Mouse (Mus musculus): Measurements from ENCODE around the gene Adamts13. TPM values are rescaled to one million over a fixed set of nuclear protein-coding genes. Genes with fewer than 3 reads are reported as not detected.
A peak's percentile ranks its signal among the peaks of the same experiment; 100 is the strongest.

Gene Adamts13
- polyA plus RNA-seq, 1 experiment from 2014 or later = not detected

DNA sequence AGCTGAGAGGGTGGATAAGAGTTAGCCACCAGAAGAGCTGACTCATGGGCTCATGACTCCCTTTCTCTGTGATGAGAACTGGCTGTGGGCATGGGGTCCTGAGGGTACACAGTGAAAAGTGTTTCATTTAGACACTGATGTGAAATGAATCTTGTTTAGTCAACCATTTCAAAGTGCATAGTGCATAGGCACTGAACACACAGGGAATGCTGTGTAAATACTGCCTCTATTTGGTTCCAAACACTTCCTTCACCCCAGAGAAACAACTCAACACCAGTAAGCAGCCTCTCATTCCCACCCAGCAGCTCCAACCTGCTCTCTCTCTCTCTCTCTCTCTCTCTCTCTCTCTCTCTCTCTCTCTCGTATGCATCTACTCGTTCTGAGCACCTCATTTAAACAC is 11.0 kb downstream of the Adamts13 start:
- no peak overlapping the region for H3K4me3 ChIP-seq
- no peak overlapping the region for H3K9ac ChIP-seq (replicated peaks)
- WGBS = 85% methylated on average over 2 of the region's 2 CpGs
- H3K9me3 ChIP-seq = no peaks in the 10 kb centered on the region
- H3K27me3 ChIP-seq = 0 out of 2 replicates have a peak, but pooled peaks cover 7% of the 10 kb centered on the region
- no peak for ATAC-seq (ENCODE audit: low FRiP score, low read depth)
- H3K4me2 ChIP-seq (replicated peaks) = no peak overlapping the region
- H3K27ac ChIP-seq (replicated peaks) = no peak overlapping the region
- H3K36me3 ChIP-seq = no peaks in the 10 kb centered on the region
- no peaks in the 10 kb centered on the region for H3K4me1 ChIP-seq

DNA sequence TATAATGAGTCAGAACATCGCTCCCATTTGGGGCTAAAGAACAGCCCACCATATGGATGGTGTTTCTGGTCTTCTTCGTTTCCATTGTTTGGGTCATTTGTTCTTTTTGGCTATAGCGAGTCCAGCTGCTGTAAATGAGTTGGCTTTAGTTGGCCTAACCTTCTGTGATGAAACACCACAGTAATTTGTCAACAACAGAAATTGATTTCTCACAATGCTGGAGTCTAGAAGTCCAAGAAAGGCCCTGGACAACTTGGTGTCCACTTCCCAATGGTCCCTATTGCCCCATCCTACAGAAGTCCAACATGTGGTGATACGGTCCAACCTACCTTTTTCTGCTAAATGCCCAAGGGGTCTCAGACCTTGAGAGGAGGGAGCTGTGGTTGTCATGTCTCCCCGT is 11.4 kb downstream of the Adamts13 start:
- no peaks in the 10 kb centered on the region for H3K4me1 ChIP-seq
- WGBS = 87% methylated on average over 5 of the region's 5 CpGs
- no peaks in the 10 kb centered on the region for H3K9me3 ChIP-seq
- no peaks in the 10 kb centered on the region for H3K36me3 ChIP-seq
- ATAC-seq (ENCODE audit: low FRiP score, low read depth) = no peak
- no peak overlapping the region for H3K4me2 ChIP-seq (replicated peaks)
- H3K27ac ChIP-seq (replicated peaks) = no peak overlapping the region
- no peak overlapping the region for H3K4me3 ChIP-seq
- H3K27me3 ChIP-seq = 0 out of 2 replicates have a peak, but pooled peaks cover 7% of the 10 kb centered on the region
- H3K9ac ChIP-seq (replicated peaks) = no peak overlapping the region

DNA sequence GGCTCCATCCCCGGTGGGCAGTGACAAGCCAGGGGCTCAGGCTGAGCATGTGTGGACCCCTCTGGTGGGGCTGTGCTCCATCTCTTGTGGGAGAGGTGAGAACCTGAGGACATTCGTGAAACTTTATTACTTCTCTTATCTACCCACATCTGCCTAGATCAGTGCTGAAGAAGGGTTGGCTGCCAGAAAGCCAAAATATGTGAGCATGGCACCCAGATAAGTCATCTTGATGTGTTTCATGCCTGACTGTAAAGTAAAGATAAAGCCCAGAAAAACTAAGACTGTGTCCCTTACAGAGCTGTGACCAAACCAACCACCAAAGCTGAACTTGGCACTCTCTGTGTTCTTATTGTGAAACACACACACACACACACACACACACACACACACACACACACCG is 20.7 kb downstream of the Adamts13 start:
- Histone ChIP-seq H3K27ac (replicated peaks) (no peak overlapping the region), H3K9ac (replicated peaks) (no peak overlapping the region), H3K4me2 (replicated peaks) (no peak overlapping the region), H3K4me3 (no peak overlapping the region), H3K4me1 (no peaks in the 10 kb centered on the region), H3K27me3 (no peaks in the 10 kb centered on the region), H3K36me3 (no peaks in the 10 kb centered on the region), H3K9me3 (no peaks in the 10 kb centered on the region)
- 86% methylated on average over 3 of the region's 3 CpGs for WGBS
- no peak for ATAC-seq (ENCODE audit: low FRiP score, low read depth)

DNA sequence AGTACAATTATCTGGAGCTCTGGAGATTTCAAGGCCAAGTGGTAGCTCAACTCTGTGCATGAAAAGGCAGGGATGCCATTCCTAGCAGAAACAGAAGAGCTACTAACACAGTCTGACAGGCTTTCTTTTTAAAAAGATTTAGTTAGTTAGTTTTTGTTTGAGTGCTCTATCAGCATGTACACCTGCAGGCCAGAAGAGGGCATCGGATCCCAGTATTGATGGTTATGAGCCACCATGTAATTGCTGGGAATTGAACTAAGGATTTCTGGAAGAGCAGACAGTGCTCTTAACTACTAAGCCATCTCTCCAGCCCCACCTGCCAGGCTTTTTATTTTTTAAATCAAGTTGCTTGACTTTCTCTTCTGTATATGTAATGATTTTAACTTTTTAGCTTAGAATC is 24.3 kb downstream of the Adamts13 start:
- no peak overlapping the region for H3K9ac ChIP-seq (replicated peaks)
- H3K9me3 ChIP-seq = no peaks in the 10 kb centered on the region
- no peak overlapping the region for H3K4me3 ChIP-seq
- WGBS = 91% methylated on average over 1 of the region's 1 CpGs
- no peaks in the 10 kb centered on the region for H3K27me3 ChIP-seq
- H3K4me2 ChIP-seq (replicated peaks) = no peak overlapping the region
- no peaks in the 10 kb centered on the region for H3K4me1 ChIP-seq
- H3K36me3 ChIP-seq = no peaks in the 10 kb centered on the region
- no peak overlapping the region for H3K27ac ChIP-seq (replicated peaks)
- ATAC-seq (ENCODE audit: low FRiP score, low read depth) = no peak

DNA sequence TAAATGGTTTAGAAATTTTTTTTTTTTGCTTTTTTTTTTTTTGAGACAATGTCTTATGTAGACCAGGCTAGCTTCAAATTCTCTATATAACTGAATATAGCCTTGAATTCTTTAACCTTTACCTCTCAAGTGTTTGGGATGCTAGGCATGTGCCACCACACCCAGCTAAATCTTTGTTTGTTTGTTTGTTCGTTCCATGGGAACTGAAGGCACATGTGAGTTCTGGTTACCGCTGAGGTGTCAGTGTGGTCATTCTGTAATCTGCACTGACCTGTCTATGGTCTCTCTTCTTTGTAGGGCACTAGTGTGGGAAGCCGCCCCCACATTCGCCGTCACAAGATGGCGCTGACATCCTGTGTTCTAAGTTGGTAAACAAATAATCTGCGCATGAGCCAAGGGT is 24.8 kb downstream of the Adamts13 start:
- no peak overlapping the region for H3K27ac ChIP-seq (replicated peaks)
- 94% methylated on average over 7 of the region's 7 CpGs for WGBS
- no peaks in the 10 kb centered on the region for H3K36me3 ChIP-seq
- no peaks in the 10 kb centered on the region for H3K4me1 ChIP-seq
- no peak for ATAC-seq (ENCODE audit: low FRiP score, low read depth)
- H3K4me2 ChIP-seq (replicated peaks) = no peak overlapping the region
- no peak overlapping the region for H3K4me3 ChIP-seq
- no peaks in the 10 kb centered on the region for H3K9me3 ChIP-seq
- H3K9ac ChIP-seq (replicated peaks) = no peak overlapping the region
- H3K27me3 ChIP-seq = no peaks in the 10 kb centered on the region

- no peak for ATAC-seq (ENCODE audit: low FRiP score, low read depth)
- H3K4me1 ChIP-seq = peaks cover 16% of the 10 kb centered on the region
- H3K36me3 ChIP-seq = no peaks in the 10 kb centered on the region
- H3K9ac ChIP-seq (replicated peaks) = no peak overlapping the region
- WGBS = 77% methylated on average over 4 of the region's 4 CpGs
- H3K9me3 ChIP-seq = no peaks in the 10 kb centered on the region
- H3K27ac ChIP-seq (replicated peaks) = no peak overlapping the region
- no peak overlapping the region for H3K4me2 ChIP-seq (replicated peaks)
- no peaks in the 10 kb centered on the region for H3K27me3 ChIP-seq
- no peak overlapping the region for H3K4me3 ChIP-seq
Measured at GRCm38 (mm10) chr2:27006255-27006654, 33.0 kb downstream of the Adamts13 start.

DNA sequence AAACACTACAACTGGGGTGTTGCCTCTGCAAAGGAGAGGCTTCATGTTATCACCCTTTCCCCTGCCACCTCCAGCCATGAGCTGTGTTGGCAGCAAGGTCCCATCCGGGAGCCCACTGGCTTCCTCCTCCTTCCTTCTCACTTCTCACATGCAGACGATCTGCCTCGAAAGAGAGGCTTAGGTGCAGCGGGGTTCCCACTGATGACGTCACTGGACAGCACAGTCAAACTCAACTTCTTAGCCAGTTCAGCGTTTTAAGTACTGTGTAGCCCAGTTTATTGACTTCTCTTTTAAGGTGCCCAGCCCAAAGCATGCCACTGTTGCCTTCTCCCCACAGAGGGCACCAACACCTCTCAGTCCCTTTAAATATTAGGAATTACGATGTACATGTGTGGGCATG is 34.5 kb downstream of the Adamts13 start:
- 71% methylated on average over 7 of the region's 7 CpGs for WGBS
- Histone ChIP-seq H3K27me3 (no peaks in the 10 kb centered on the region), H3K27ac (replicated peaks) (no peak overlapping the region), H3K36me3 (no peaks in the 10 kb centered on the region), H3K4me2 (replicated peaks) (no peak overlapping the region), H3K4me1 (peaks cover 21% of the 10 kb centered on the region), H3K4me3 (no peak overlapping the region), H3K9me3 (no peaks in the 10 kb centered on the region), H3K9ac (replicated peaks) (no peak overlapping the region)
- no peak for ATAC-seq (ENCODE audit: low FRiP score, low read depth)

GRCm38 (mm10) chr2:27009714-27010244 is 36.6 kb downstream of the Adamts13 start, which contains the start of gene Cacfd1:
Gene Cacfd1 (plus strand): TSS chr2:27009926.
- Histone ChIP-seq H3K9ac (replicated peaks) (peak within 1 kb of the TSS; percentile 86), H3K36me3 (peaks cover 13% of the 10 kb centered on the region), H3K27ac (replicated peaks) (peak within 1 kb of the TSS; percentile 73), H3K4me2 (replicated peaks) (peak within 1 kb of the TSS; percentile 93), H3K4me1 (peaks cover 21% of the 10 kb centered on the region), H3K9me3 (no peaks in the 10 kb centered on the region), H3K4me3 (peak within 1 kb of the TSS; percentile 74), H3K27me3 (no peaks in the 10 kb centered on the region)
- peak; percentile 96 for ATAC-seq (ENCODE audit: low FRiP score, low read depth)
- under 1% methylated on average over 43 of the region's 43 CpGs for WGBS

DNA sequence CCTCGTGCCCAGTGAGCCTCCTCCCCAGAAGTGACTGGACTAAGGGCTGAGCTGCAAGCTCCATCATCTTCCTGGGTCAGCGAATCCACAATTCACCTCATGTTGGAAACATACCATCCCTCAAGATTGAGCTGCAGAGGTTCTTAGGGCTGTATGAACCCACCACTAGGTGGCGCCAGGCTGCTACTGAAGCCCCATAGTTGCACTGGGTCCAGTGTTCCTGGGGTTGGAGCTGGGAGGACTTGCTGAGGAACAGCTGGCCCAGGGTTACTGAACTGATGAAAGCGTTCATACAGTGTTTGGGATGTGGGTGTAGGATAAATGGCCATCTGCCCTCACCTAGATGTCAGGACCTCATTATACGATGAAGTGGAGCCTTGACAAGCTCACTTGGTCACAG is 44.6 kb downstream of the Adamts13 start:
- no peak for ATAC-seq (ENCODE audit: low FRiP score, low read depth)
- Histone ChIP-seq H3K27ac (replicated peaks) (no peak overlapping the region), H3K9ac (replicated peaks) (no peak overlapping the region), H3K4me1 (no peaks in the 10 kb centered on the region), H3K27me3 (no peaks in the 10 kb centered on the region), H3K9me3 (no peaks in the 10 kb centered on the region), H3K36me3 (peaks cover 67% of the 10 kb centered on the region), H3K4me3 (no peak overlapping the region), H3K4me2 (replicated peaks) (no peak overlapping the region)
- 57% methylated on average over 5 of the region's 5 CpGs for WGBS

- H3K36me3 ChIP-seq = peaks cover 56% of the 10 kb centered on the region
Measured at GRCm38 (mm10) chr2:27019530-27019929, 46.3 kb downstream of the Adamts13 start.

GRCm38 (mm10) chr2:27021103-27021502 is 47.9 kb downstream of the Adamts13 start:
- Histone ChIP-seq H3K27ac (replicated peaks) (no peak overlapping the region), H3K36me3 (peaks cover 41% of the 10 kb centered on the region), H3K27me3 (0 out of 2 replicates have a peak, but pooled peaks cover 4% of the 10 kb centered on the region), H3K4me1 (no peaks in the 10 kb centered on the region), H3K9me3 (no peaks in the 10 kb centered on the region), H3K4me2 (replicated peaks) (no peak overlapping the region), H3K4me3 (no peak overlapping the region), H3K9ac (replicated peaks) (no peak overlapping the region)
- ATAC-seq (ENCODE audit: low FRiP score, low read depth) = no peak
- 67% methylated on average over 1 of the region's 1 CpGs for WGBS

More at GRCm38 (mm10) chr2:27019530-27019929, 46.3 kb downstream of the Adamts13 start:
- no peaks in the 10 kb centered on the region for H3K9me3 ChIP-seq
- no peak overlapping the region for H3K4me3 ChIP-seq
- no peak overlapping the region for H3K4me2 ChIP-seq (replicated peaks)
- no peaks in the 10 kb centered on the region for H3K4me1 ChIP-seq
- no peak for ATAC-seq (ENCODE audit: low FRiP score, low read depth)
- no peak overlapping the region for H3K27ac ChIP-seq (replicated peaks)
- no peaks in the 10 kb centered on the region for H3K27me3 ChIP-seq
- H3K9ac ChIP-seq (replicated peaks) = no peak overlapping the region
- 98% methylated on average over 2 of the region's 2 CpGs for WGBS

- Histone ChIP-seq H3K27ac (replicated peaks) (no peak overlapping the region), H3K4me3 (no peak overlapping the region), H3K4me1 (0 out of 2 replicates have a peak, but pooled peaks cover 6% of the 10 kb centered on the region), H3K9me3 (no peaks in the 10 kb centered on the region), H3K4me2 (replicated peaks) (no peak overlapping the region), H3K27me3 (peaks cover 4% of the 10 kb centered on the region; the same call in 1 of the 2 replicates), H3K36me3 (peaks cover 25% of the 10 kb centered on the region), H3K9ac (replicated peaks) (no peak overlapping the region)
- ATAC-seq (ENCODE audit: low FRiP score, low read depth) = no peak
- WGBS = 89% methylated on average over 6 of the region's 6 CpGs
Measured at GRCm38 (mm10) chr2:27022612-27023011, 49.4 kb downstream of the Adamts13 start.

DNA sequence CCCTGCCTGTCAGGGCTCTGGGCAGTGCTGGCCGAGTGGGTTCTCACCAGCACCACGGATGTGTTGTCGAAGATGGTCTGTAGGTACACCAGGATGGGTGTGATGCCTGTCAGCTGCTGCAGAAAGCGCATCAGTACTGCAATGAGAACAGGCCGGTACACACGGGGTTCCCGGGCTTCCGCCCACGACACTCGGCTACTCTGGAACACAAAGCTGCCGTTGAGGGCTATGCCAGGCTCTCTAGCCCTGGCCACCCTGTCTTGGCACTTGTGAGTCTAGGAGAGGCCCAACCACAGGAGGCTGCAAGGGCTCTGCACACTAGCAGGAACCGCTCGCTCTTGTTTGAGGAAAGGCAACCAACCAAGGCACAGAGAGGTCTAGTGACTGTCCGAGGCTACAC is 50.9 kb downstream of the Adamts13 start:
- H3K4me1 ChIP-seq = 0 out of 2 replicates have a peak, but pooled peaks cover 10% of the 10 kb centered on the region
- H3K27me3 ChIP-seq = peaks cover 15% of the 10 kb centered on the region
- H3K27ac ChIP-seq (replicated peaks) = no peak overlapping the region
- no peak for ATAC-seq (ENCODE audit: low FRiP score, low read depth)
- H3K9ac ChIP-seq (replicated peaks) = no peak overlapping the region
- peaks cover 10% of the 10 kb centered on the region for H3K36me3 ChIP-seq
- no peak overlapping the region for H3K4me3 ChIP-seq
- H3K4me2 ChIP-seq (replicated peaks) = no peak overlapping the region
- no peaks in the 10 kb centered on the region for H3K9me3 ChIP-seq
- 87% methylated on average over 14 of the region's 14 CpGs for WGBS

Measured in midbrain, embryonic 12.5 days (tissue).